Comparison of ENCODE assay signal across 11 mouse cellular contexts in the genomic region with DNA sequence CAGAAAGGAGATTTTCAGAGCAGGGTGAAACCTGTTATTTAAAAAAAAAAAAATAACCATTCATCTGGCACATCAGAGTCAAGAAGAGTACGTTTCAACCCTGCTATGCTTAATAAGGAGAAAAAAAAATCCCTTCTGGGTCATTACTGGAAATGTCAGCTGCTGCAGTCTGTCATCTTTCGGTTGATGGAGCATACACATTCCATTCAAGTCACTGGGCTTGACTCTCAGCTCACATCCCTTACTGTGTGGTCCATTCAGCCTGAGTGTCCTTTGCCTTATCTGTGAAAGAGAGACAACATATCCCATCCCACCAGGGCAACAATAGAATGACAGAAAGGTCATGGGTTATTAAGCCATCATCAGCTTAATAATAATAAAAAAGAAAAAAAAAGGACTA.
"Had no signal": no experiment of that assay in that cellular context is flagged by ENCODE, and none has a peak within 500 bp of the region (broad histone marks: within the 10 kb centered on the region; RNA-seq: fewer than 3 reads in every experiment).

No protein-coding gene starts in this region.

- DNase-seq: kidney, adult 8-10 months; kidney, postnatal 36 days; lung, adult 18-20 months; right cerebral cortex, adult 18-20 months; right cerebral cortex, postnatal 25 days; thymus, postnatal 4 days had no signal

- ATAC-seq: intestine, postnatal 0 days; midbrain, embryonic 13.5 days had no signal

- H3K4me1 ChIP-seq: neural tube, embryonic 12.5 days had no signal

- H3K27me3 ChIP-seq: midbrain, embryonic 13.5 days; neural tube, embryonic 12.5 days had no signal

- H3K9me3 ChIP-seq: midbrain, embryonic 13.5 days; neural tube, embryonic 12.5 days had no signal

- H3K4me3 ChIP-seq: midbrain, embryonic 13.5 days; neural tube, embryonic 12.5 days had no signal

- H3K36me3 ChIP-seq: midbrain, embryonic 13.5 days; neural tube, embryonic 12.5 days had no signal

- H3K27ac ChIP-seq: liver, embryonic 14.5 days; midbrain, embryonic 13.5 days; neural tube, embryonic 12.5 days; stomach, postnatal 0 days had no signal

- H3K4me2 ChIP-seq: midbrain, embryonic 13.5 days; neural tube, embryonic 12.5 days had no signal

- H3K9ac ChIP-seq: liver, embryonic 14.5 days; midbrain, embryonic 13.5 days; neural tube, embryonic 12.5 days had no signal
